Mouse (Mus musculus) lung, postnatal 0 days (tissue): ENCODE data around the gene Zbtb9.

Experiments
- CTCF ChIP-seq: IDR thresholded peaks from 2 replicates; pipeline ENCODE4 v1.5.1; 2016; ENCODE audit warnings: antibody characterized with exemption, mild to moderate bottlenecking
- EP300 ChIP-seq: IDR thresholded peaks from 2 replicates; pipeline ENCODE4 v1.6.1; 2016; ENCODE audit warnings: antibody characterized with exemption, mild to moderate bottlenecking, control low read depth

- TF ChIP-seq CTCF (no peak), EP300 (no peak)
These were observed 55.9 kb downstream of the Zbtb9 start, which contains the start of gene Bak1 for GRCm38 (mm10) chr17:27028909-27029308.
